18 mouse cellular contexts compared by ENCODE assay signal in the genomic region with DNA sequence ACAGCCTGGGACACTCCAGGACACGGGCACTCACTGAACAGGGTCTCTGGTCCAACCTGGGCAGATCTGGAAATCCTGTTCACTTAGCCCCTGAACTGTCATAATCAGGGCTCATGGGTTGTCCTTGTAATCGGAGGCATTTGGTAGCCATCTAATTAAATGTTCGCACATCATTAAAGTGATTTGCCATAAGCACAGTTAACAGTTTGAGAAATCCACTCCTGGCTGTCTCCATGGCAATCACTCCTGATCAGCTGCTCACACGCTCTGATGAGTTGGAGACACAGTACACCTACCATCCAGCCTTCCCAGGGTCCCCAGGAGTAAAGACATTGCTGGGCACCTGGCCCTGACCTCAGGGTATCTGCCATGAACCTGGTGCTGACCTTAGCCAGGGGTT.
"Had no signal": no experiment of that assay in that cellular context is flagged by ENCODE, and none has a peak within 500 bp of the region (broad histone marks: within the 10 kb centered on the region; RNA-seq: fewer than 3 reads in every experiment).

No protein-coding gene starts in this region.

- H3K27ac ChIP-seq: midbrain, embryonic 10.5 days; midbrain, embryonic 12.5 days; neural tube, embryonic 13.5 days; neural tube, embryonic 15.5 days had no signal

- H3K27me3 ChIP-seq: neural tube, embryonic 15.5 days had no signal

- H3K36me3 ChIP-seq: midbrain, embryonic 10.5 days; midbrain, embryonic 12.5 days; neural tube, embryonic 13.5 days; neural tube, embryonic 15.5 days had no signal

- H3K4me2 ChIP-seq: lung, embryonic 14.5 days; midbrain, embryonic 12.5 days; neural tube, embryonic 13.5 days; neural tube, embryonic 15.5 days had no signal

- H3K9ac ChIP-seq: lung, embryonic 14.5 days; midbrain, embryonic 12.5 days; neural tube, embryonic 13.5 days; neural tube, embryonic 15.5 days had no signal

- ATAC-seq: midbrain, embryonic 16.5 days had no signal

- H3K9me3 ChIP-seq: midbrain, embryonic 10.5 days; midbrain, embryonic 12.5 days; neural tube, embryonic 13.5 days; neural tube, embryonic 15.5 days had no signal

- DNase-seq: lung, adult 18-20 months; lung, embryonic 14.5 days; lung, postnatal 10 days; lung, postnatal 4 days; midbrain, embryonic 14.5 days; right cerebral cortex, adult 18-20 months; right cerebral cortex, postnatal 25 days; right cerebral cortex, postnatal 4 days; spleen, adult 18-20 months; thymus, adult 18-20 months; thymus, postnatal 14 days; thymus, postnatal 36 days had no signal

- H3K4me3 ChIP-seq: midbrain, embryonic 10.5 days; midbrain, embryonic 12.5 days; myocyte; neural tube, embryonic 13.5 days; neural tube, embryonic 15.5 days had no signal
